ENCODE assay signal across 8 mouse cellular contexts in genomic region chr4:137896612-137897297, GRCm38 (mm10). TPM values are rescaled to one million over a fixed set of nuclear protein-coding genes. Genes with fewer than 3 reads are reported as not detected.
DNase-seq lines count a peak whose midpoint lies in the region; ATAC-seq and TF ChIP-seq lines count a peak whose summit lies in the region.

No protein-coding gene starts in this region.

- peak; percentile 71 for DNase-seq in kidney, postnatal 0 days (ENCODE audit: low spot score)
- DNase-seq in kidney, adult 11 months, result no peak
- DNase-seq in embryo, embryonic 11 days, result peak; percentile 64
- peak; percentile 39 for DNase-seq in hindbrain, embryonic 11.5 days (ENCODE audit: low spot score)
- DNase-seq in T-cell, adult 2 months (ENCODE audit: low spot score), result no peak
- no peak for DNase-seq in urinary bladder, adult 2 months (ENCODE audit: low spot score)
- no peak for DNase-seq in urinary bladder, postnatal 36 days (ENCODE audit: low spot score in 2 of 2)

- WGBS in kidney, postnatal 0 days, result 32% methylated on average over 12 of the region's 12 CpGs
- 27% methylated on average over 12 of the region's 12 CpGs for WGBS in hindbrain, embryonic 11.5 days
- WGBS in midbrain, embryonic 13.5 days, result 18% methylated on average over 12 of the region's 12 CpGs

- TF ChIP-seq CTCF in kidney, postnatal 0 days (IDR thresholded peaks at IDR 0.05; ENCODE audit: low read depth), result no peak

- no peak; the same call in 1 of the 2 replicates for ATAC-seq in kidney, postnatal 0 days (replicated peaks; ENCODE audit: low FRiP score, low read depth)
- ATAC-seq in hindbrain, embryonic 11.5 days (ENCODE audit: low FRiP score), result 0 out of 2 replicates have a peak, but pooled peaks have one; percentile 15
- peak; percentile 38 for ATAC-seq in midbrain, embryonic 13.5 days

- H3K4me2 ChIP-seq in kidney, postnatal 0 days (ENCODE audit: low read length), result no peak overlapping the region
- no peak overlapping the region for H3K4me2 ChIP-seq in hindbrain, embryonic 11.5 days (replicated peaks; ENCODE audit: low read depth, low read length)
- no peak overlapping the region for H3K4me2 ChIP-seq in midbrain, embryonic 13.5 days (replicated peaks)

- H3K27me3 ChIP-seq in kidney, postnatal 0 days (ENCODE audit: insufficient read depth, low read length), result no peaks in the 10 kb centered on the region
- no peaks in the 10 kb centered on the region for H3K27me3 ChIP-seq in hindbrain, embryonic 11.5 days (ENCODE audit: control insufficient read depth, insufficient read depth, low read length)
- H3K27me3 ChIP-seq in midbrain, embryonic 13.5 days, result peaks cover 9% of the 10 kb centered on the region; the same call in 1 of the 2 replicates

- peak overlapping the region; percentile 42; the same call in 1 of the 2 replicates for H3K27ac ChIP-seq in kidney, postnatal 0 days
- peak overlapping the region; percentile 30 for H3K27ac ChIP-seq in hindbrain, embryonic 11.5 days (ENCODE audit: low read depth, low read length)
- peak overlapping the region; percentile 77 for H3K27ac ChIP-seq in midbrain, embryonic 13.5 days

- no peaks in the 10 kb centered on the region for H3K9me3 ChIP-seq in kidney, postnatal 0 days (replicated peaks; ENCODE audit: low read length)
- no peaks in the 10 kb centered on the region for H3K9me3 ChIP-seq in hindbrain, embryonic 11.5 days (ENCODE audit: control insufficient read depth, low read length)
- H3K9me3 ChIP-seq in midbrain, embryonic 13.5 days, result no peaks in the 10 kb centered on the region

- peaks cover 39% of the 10 kb centered on the region for H3K4me1 ChIP-seq in kidney, postnatal 0 days (replicated peaks; ENCODE audit: insufficient read depth, low read length)
- peaks cover 21% of the 10 kb centered on the region for H3K4me1 ChIP-seq in hindbrain, embryonic 11.5 days (replicated peaks; ENCODE audit: control insufficient read depth, insufficient read depth, low read length)
- H3K4me1 ChIP-seq in midbrain, embryonic 13.5 days (replicated peaks), result peaks cover 50% of the 10 kb centered on the region

- 0 out of 2 replicates have a peak overlapping the region, but pooled peaks have one; percentile 13 for H3K9ac ChIP-seq in kidney, postnatal 0 days (ENCODE audit: low read depth, low read length)
- 0 out of 2 replicates have a peak overlapping the region, but pooled peaks have one; percentile 15 for H3K9ac ChIP-seq in hindbrain, embryonic 11.5 days (ENCODE audit: low read depth, low read length)
- peak overlapping the region; percentile 32; the same call in 1 of the 2 replicates for H3K9ac ChIP-seq in midbrain, embryonic 13.5 days (replicated peaks)

- H3K36me3 ChIP-seq in kidney, postnatal 0 days (ENCODE audit: insufficient read depth, low read length), result no peaks in the 10 kb centered on the region
- H3K36me3 ChIP-seq in hindbrain, embryonic 11.5 days (ENCODE audit: control insufficient read depth, insufficient read depth, low read length), result no peaks in the 10 kb centered on the region
- H3K36me3 ChIP-seq in midbrain, embryonic 13.5 days, result no peaks in the 10 kb centered on the region

- H3K4me3 ChIP-seq in kidney, postnatal 0 days (replicated peaks; ENCODE audit: low read depth, low read length), result no peak overlapping the region
- no peak overlapping the region for H3K4me3 ChIP-seq in hindbrain, embryonic 11.5 days (ENCODE audit: low read depth, low read length)
- H3K4me3 ChIP-seq in midbrain, embryonic 13.5 days (replicated peaks), result no peak overlapping the region

RNA-seq across cellular contexts. Expression of gene Ece1, which starts 34.7 kb away (rescaled TPM):
- 36.1 and 40.8 TPM in 2 replicates for polyA plus RNA-seq in kidney, postnatal 0 days (2015; fragmentation: Nextera tagmentation; extraction: Ambion mirVana)
- 25.1 and 29.2 TPM in 2 replicates for polyA plus RNA-seq in hindbrain, embryonic 11.5 days (2014; fragmentation: Nextera tagmentation; extraction: Ambion mirVana)
- polyA plus RNA-seq in midbrain, embryonic 13.5 days (2015; fragmentation: Nextera tagmentation; extraction: Ambion mirVana), result 12.7 and 19.4 TPM in 2 replicates
- 30.0 and 73.4 TPM in 2 replicates for polyA plus RNA-seq in urinary bladder, adult 2 months (2012; rRNA removed)

Comparison
In these comparisons a context has a peak if more than half of its experiments do, and no peak if none do; other contexts are left out.
1. DNase-seq: peak in kidney, postnatal 0 days (single experiment), embryo, embryonic 11 days (single experiment) and hindbrain, embryonic 11.5 days (single experiment); none in kidney, adult 11 months (single experiment), T-cell, adult 2 months (single experiment), urinary bladder, adult 2 months (single experiment) and urinary bladder, postnatal 36 days (0 of 2).
2. Peak in every context shown above with its lines, with median percentiles within 50 percentile points of each other: H3K27ac ChIP-seq and H3K9ac ChIP-seq.